In genomic region chr5:114738707-114739241, GRCm38 (mm10) we compare ENCODE assay signal across 10 mouse cellular contexts. TPM values are rescaled to one million over a fixed set of nuclear protein-coding genes. Genes with fewer than 3 reads are reported as not detected.
DNase-seq lines count a peak whose midpoint lies in the region; ATAC-seq lines count a peak whose summit lies in the region.
"Had no signal": no experiment of that assay in that cellular context is flagged by ENCODE, and none has a peak within 500 bp of the region (broad histone marks: within the 10 kb centered on the region; RNA-seq: fewer than 3 reads in every experiment).

No protein-coding gene starts in this region.

- ATAC-seq in limb, embryonic 13.5 days (ENCODE audit: low FRiP score, low read depth): no peak
- ATAC-seq in granulocyte monocyte progenitor cell, adult 5-6 weeks (replicated peaks; ENCODE audit: poor library complexity, severe bottlenecking): peak; percentile 31
- peak; percentile 58 for ATAC-seq in monocyte, adult 5-6 weeks (replicated peaks; ENCODE audit: insufficient number of reproducible peaks, low FRiP score, low TSS enrichment, poor library complexity, severe bottlenecking)

- H3K9me3 ChIP-seq in limb, embryonic 13.5 days: no peaks in the 10 kb centered on the region
- H3K9me3 ChIP-seq in limb, embryonic 10.5 days (replicated peaks): no peaks in the 10 kb centered on the region
- H3K9me3 ChIP-seq: G1E; neural tube, embryonic 12.5 days had no signal

- WGBS in limb, embryonic 13.5 days: 80% methylated on average over 12 of the region's 12 CpGs
- WGBS in limb, embryonic 10.5 days: 91% methylated on average over 12 of the region's 12 CpGs

- H3K4me1 ChIP-seq in limb, embryonic 13.5 days: no peaks in the 10 kb centered on the region
- H3K4me1 ChIP-seq in limb, embryonic 10.5 days: no peaks in the 10 kb centered on the region
- H3K4me1 ChIP-seq: neural tube, embryonic 12.5 days had no signal

- H3K9ac ChIP-seq in limb, embryonic 13.5 days: peak overlapping the region; percentile 13; the same call in 1 of the 2 replicates
- H3K9ac ChIP-seq: neural tube, embryonic 12.5 days had no signal

- no peak overlapping the region for H3K4me3 ChIP-seq in limb, embryonic 13.5 days
- H3K4me3 ChIP-seq in limb, embryonic 10.5 days: no peak overlapping the region
- H3K4me3 ChIP-seq: neural tube, embryonic 12.5 days had no signal

- H3K27me3 ChIP-seq in limb, embryonic 13.5 days: no peaks in the 10 kb centered on the region
- no peaks in the 10 kb centered on the region for H3K27me3 ChIP-seq in limb, embryonic 10.5 days (ENCODE audit: low read depth, poor library complexity, severe bottlenecking)
- H3K27me3 ChIP-seq: neural tube, embryonic 12.5 days had no signal

- DNase-seq in limb, embryonic 10.5 days (ENCODE audit: low spot score): no peak
- DNase-seq in kidney, postnatal 10 days: peak; percentile 65
- DNase-seq in urinary bladder, adult 18-20 months (ENCODE audit: low spot score in 2 of 2): no peak
- DNase-seq in frontal cortex, postnatal 25 days (ENCODE audit: low spot score in 2 of 2): no peak
- DNase-seq in layer of hippocampus, adult 9-10 months (ENCODE audit: low spot score): no peak

- H3K4me2 ChIP-seq in limb, embryonic 13.5 days (replicated peaks): no peak overlapping the region
- H3K4me2 ChIP-seq: neural tube, embryonic 12.5 days had no signal

- peaks cover 94% of the 10 kb centered on the region for H3K36me3 ChIP-seq in limb, embryonic 13.5 days
- H3K36me3 ChIP-seq in limb, embryonic 10.5 days: peaks cover 93% of the 10 kb centered on the region

- no peak overlapping the region for H3K27ac ChIP-seq in limb, embryonic 13.5 days
- H3K27ac ChIP-seq in limb, embryonic 10.5 days: no peak overlapping the region
- H3K27ac ChIP-seq: neural tube, embryonic 12.5 days had no signal

RNA-seq across cellular contexts. Expression of gene Tchp, which starts 31.2 kb away (rescaled TPM):
- polyA plus RNA-seq in limb, embryonic 13.5 days (2015; fragmentation: Nextera tagmentation; extraction: Ambion mirVana): 19.4 and 23.3 TPM in 2 replicates
- polyA plus RNA-seq in limb, embryonic 10.5 days (2016; fragmentation: Nextera tagmentation; extraction: Ambion mirVana): 18.8 and 22.0 TPM in 2 replicates
- total RNA-seq in granulocyte monocyte progenitor cell, adult 5-6 weeks (2014; fragmentation: Nextera tagmentation): 6.0 and 25.2 TPM in 2 replicates
- total RNA-seq in granulocyte monocyte progenitor cell, adult 5-6 weeks (2017): 9.8 and 12.6 TPM in 2 replicates
- 9.8 to 16.3 TPM (median 12.8 TPM) in 3 replicates for total RNA-seq in monocyte, adult 5-6 weeks (2017)

RNA-seq across cellular contexts. Expression of gene Ankrd13a, which starts 35.7 kb away (rescaled TPM):
- 38.6 and 40.2 TPM in 2 replicates for polyA plus RNA-seq in limb, embryonic 13.5 days (2015; fragmentation: Nextera tagmentation; extraction: Ambion mirVana)
- 43.1 and 44.0 TPM in 2 replicates for polyA plus RNA-seq in limb, embryonic 10.5 days (2016; fragmentation: Nextera tagmentation; extraction: Ambion mirVana)
- total RNA-seq in granulocyte monocyte progenitor cell, adult 5-6 weeks (2014; fragmentation: Nextera tagmentation): 271 and 278 TPM in 2 replicates
- 310 and 331 TPM in 2 replicates for total RNA-seq in granulocyte monocyte progenitor cell, adult 5-6 weeks (2017)
- 185 to 246 TPM (median 193 TPM) in 3 replicates for total RNA-seq in monocyte, adult 5-6 weeks (2017)

RNA-seq across cellular contexts. Expression of gene Git2, which starts 36.5 kb away (rescaled TPM):
- polyA plus RNA-seq in limb, embryonic 13.5 days (2015; fragmentation: Nextera tagmentation; extraction: Ambion mirVana): 46.9 and 52.5 TPM in 2 replicates
- polyA plus RNA-seq in limb, embryonic 10.5 days (2016; fragmentation: Nextera tagmentation; extraction: Ambion mirVana): 36.1 and 44.8 TPM in 2 replicates
- total RNA-seq in granulocyte monocyte progenitor cell, adult 5-6 weeks (2014; fragmentation: Nextera tagmentation): 113 and 128 TPM in 2 replicates
- 77.9 and 117 TPM in 2 replicates for total RNA-seq in granulocyte monocyte progenitor cell, adult 5-6 weeks (2017)
- 118 to 169 TPM (median 121 TPM) in 3 replicates for total RNA-seq in monocyte, adult 5-6 weeks (2017)

RNA-seq across cellular contexts. Expression of gene Gltp, which starts 48.0 kb away (rescaled TPM):
- 95.1 and 97.0 TPM in 2 replicates for polyA plus RNA-seq in limb, embryonic 13.5 days (2015; fragmentation: Nextera tagmentation; extraction: Ambion mirVana)
- polyA plus RNA-seq in limb, embryonic 10.5 days (2016; fragmentation: Nextera tagmentation; extraction: Ambion mirVana): 65.4 and 78.6 TPM in 2 replicates
- total RNA-seq in granulocyte monocyte progenitor cell, adult 5-6 weeks (2014; fragmentation: Nextera tagmentation): 85.6 and 87.2 TPM in 2 replicates
- 21.8 and 30.8 TPM in 2 replicates for total RNA-seq in granulocyte monocyte progenitor cell, adult 5-6 weeks (2017)
- total RNA-seq in monocyte, adult 5-6 weeks (2017): 46.4 to 52.1 TPM (median 46.5 TPM) in 3 replicates
